Mouse (Mus musculus) liver, adult (tissue): ENCODE results near the gene Fbxo31.

Experiments used
- GATA4 ChIP-seq: IDR thresholded peaks from 2 replicates; pipeline ENCODE4 v1.6.1; 2014; ENCODE audit warnings: mild to moderate bottlenecking, low read length; ENCODE audit not compliant: insufficient replicate concordance

Fbxo31 gene

DNA sequence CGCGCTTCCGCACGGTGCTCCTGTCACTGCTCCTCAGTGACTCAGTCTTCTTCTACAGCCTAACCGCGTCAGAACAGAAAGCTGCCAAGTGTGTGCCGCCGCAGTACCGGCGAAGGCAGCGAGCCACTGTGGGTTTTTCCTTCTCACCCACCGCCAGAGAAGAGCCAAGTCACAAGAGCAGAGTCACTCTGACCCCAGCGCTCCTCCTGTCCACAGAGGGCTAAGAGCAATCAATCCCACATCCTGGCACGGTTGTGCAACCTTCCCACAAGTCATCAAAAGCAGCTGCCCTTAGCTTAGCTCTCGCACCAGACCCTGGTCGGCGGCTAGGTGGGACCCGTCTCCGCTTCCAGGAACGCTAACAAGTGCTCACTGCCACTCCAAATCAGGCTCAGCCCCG lies 8.3 kb downstream of the Fbxo31 start:
- no peak for TF ChIP-seq GATA4

DNA sequence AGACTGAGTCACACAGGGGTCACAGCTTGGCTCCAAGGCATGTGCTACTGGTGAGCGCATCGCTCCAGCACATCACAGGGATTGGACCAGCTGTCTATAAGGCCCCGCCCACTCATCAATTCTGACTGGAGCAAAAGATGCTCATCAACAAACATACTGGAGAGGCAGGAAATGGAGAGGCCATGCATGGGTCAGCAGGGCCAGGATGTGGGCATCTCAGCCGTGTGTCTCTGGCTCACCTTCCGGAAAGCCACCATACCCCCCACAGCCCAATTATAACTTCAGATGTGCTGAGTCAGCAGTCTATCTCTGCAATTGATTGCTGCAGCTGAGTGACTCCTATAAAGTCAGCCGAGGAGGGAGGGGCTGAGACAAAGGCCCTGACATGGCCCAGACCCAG lies 10.3 kb downstream of the Fbxo31 start:
- no peak for TF ChIP-seq GATA4

DNA sequence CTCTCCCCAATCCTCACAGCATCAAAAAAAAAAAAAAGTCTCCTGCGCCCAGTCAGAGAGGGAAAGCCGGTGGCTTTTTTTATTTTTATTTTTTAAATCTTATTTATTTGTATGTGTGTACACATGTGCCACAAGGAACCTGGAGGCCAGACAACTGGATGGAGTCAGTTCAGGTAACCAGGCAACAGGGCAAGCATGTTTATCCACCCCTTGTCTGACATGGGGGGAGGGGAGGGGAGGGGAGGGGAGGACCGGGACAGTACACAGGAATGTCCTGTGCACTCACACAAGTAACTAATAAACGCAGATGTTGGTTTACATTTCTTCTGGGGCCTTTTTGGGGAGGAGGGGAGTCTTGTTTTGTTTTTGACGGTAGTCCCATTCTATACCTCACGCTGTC lies 14.9 kb downstream of the Fbxo31 start:
- TF ChIP-seq GATA4, result no peak

DNA sequence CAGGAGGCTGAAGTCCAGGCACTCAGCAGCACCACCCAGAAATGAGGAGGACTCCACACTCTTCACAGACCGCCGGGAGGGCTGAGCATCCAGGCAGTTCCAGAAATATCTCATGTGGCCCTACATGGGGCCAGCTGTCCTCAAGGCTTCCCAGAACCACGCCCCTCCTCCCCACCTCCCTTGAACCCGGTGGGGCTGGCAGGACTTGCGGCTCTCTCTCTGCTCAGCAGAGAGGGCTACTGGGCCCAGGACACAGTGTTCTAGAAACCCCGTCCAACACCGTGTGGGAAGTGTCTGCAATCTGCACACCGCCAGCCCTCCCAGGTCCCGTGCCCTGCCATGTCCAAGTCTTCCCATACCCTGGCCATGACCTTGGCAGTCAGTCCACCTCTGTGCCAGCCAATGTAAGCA lies 15.7 kb downstream of the Fbxo31 start:
- no peak; the same call in 1 of the 2 replicates for TF ChIP-seq GATA4

DNA sequence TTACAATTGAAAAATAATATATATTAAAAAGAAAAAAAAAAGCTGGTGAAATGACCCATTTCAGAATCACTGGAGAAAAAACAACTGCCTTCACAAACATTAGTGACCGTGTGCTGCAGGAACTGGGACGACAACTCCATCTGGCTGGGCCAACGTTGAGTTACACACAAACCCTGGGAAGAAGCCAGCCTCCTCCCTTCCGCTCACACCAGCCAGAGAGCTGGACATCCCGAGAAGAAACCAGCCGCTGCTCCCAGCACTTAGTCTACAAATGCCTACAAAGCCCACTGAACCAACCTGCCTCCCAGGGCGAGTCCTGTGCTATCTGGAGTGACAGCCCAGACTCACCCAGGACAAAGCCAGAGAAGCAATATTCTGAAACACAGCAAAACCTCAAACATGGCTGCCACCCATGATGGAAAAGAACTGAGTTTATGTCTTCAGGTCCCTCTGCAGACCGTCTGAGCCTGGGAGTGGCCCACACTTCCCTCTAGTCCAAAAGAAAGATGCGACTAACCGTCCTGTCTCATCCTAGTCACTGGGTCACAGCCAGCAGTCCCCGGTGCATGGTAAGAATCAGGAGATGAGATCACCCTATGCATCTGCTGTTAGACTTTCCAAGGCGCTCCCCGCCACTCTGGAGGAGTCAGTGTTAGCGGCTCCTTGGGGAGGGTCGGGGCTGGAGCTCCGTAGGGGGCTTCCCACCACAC lies 16.8 kb downstream of the Fbxo31 start:
- TF ChIP-seq GATA4, result no peak

DNA sequence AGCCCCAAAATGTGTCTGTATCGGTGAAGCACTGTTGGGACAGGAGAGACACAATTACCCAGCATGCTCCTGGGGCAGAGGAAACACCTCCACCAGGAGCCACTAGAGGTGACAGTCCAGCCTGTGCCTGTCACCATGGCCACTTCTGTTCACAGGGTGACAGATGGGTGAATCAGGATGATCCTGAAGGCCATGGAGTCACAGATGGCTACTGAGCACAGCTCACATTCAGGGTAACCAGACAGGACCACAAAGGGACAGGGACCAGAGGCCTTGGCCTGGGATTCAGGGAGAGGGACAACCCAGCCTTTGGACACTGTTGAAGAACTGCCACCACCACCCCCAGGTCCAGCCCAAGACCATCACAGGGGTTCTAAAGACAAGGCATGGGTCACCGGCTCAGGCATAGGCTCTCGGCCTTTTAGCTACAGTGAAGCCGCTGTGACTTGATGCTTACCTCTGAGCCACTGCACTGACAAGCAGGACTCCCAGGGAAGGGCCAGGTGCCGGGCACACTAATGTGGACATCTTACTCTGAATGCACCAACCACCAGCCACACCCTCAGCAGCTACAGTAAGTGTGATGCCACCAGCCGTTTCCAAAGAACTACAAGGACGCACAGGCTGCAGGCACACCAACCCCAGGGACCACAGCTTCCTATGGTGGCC lies 18.0 kb downstream of the Fbxo31 start:
- no peak for TF ChIP-seq GATA4

DNA sequence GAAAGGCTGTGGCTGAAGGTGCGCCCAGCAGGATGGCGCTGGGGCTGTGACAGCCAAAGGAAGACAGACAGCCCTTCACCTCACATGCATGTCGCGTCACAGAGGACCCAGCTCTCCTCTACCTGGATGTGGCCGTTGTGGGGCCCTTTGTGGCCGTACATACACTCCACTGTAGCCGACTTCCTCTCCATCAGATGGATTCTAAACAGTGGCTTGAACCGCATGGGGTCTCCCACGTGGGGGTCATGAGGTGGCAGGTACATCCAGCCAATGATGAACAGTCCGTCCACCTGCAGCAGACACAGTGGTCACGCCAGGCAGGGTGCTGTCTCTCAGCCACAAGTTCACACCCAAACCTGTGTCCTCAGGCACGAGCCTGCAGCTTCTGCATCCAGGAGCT lies 18.8 kb downstream of the Fbxo31 start:
- no peak for TF ChIP-seq GATA4

DNA sequence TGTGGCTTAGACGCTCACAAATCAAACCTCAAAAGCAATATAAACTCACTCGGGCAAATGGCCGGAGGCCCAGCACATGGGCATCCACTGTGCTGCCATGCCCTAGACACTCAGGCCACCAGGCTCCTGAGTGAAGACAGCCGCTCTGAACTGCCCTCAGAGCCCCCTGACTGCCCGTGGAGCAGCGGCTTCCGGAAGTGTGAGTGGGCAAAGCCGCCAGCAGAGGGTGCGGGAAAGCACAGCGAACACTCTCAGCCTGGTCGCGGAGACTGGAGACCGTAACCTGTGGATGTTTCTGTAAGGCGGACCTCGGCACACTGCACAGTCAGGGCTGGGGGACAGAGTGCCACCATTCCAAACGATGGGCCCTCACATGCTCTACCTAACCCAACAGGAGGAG lies 20.1 kb downstream of the Fbxo31 start:
- no peak for TF ChIP-seq GATA4

DNA sequence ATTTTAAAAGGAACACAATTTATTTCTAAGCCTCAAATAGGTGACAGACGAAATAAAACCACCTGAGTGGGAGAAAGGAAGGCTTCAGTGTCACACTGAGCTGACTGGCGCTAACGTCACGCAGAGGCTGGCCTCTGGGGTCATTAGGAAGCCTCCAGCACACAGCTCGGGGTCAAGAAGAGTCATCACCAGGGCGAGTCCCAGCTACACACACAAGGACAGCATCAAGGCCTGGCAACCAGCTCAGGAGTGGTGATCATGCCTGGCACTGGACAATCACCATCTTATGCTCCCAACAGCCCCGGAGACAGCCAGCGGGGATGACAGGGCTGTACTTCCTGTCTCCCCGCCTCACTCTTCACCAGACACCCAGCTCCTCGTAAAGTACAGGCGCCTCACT lies 20.9 kb downstream of the Fbxo31 start:
- TF ChIP-seq GATA4, result no peak

DNA sequence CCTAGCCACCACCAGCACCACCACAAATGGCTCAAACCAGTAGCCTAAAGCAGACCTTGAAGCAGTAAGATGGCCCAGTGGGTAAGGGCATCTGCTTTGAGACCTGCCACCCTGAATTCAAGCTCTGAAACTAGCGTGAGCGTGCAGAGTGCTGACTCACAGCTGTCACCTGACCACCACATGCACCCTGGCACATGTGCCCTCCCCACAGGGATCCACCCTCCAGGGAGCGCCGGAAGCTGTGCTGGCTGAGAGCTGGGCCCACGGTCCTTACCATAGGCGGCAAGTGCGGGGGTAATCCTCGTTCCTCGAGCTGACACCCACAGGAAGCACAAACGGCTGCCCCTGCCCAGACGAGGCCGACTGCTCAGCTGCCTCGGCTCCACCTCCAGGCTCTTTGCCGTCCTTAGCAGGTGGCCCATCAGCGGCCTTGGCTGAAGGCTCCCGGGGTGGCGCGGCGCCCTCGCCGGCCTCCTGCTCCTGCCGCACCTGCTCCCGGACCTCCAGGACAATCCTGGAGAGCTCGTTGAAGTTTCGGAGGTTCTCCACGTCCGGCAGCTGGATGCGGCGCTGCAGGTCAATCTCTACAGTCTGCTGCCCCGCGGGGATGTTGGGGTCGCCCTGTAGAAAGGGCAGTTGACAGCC lies 24.7 kb downstream of the Fbxo31 start:
- TF ChIP-seq GATA4, result no peak

DNA sequence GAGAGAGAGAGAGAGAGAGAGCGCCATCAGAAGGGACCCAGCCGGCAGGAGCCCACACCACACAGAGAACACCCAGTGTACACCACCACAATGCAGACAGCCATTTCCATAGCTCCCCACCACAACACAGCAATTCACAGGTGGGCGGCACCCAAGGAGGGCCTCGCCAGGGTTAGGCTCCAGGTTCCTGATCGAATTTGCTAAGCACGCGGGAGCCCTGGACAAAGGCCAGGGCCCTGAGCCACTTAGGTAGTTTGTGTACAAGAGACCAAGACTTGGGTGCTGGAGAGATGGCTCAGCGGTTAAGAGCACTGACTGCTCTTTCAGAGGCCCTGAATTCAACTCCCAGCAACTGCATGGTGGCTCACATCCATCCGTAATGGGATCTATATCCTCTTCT lies 26.1 kb downstream of the Fbxo31 start:
- TF ChIP-seq GATA4, result no peak

DNA sequence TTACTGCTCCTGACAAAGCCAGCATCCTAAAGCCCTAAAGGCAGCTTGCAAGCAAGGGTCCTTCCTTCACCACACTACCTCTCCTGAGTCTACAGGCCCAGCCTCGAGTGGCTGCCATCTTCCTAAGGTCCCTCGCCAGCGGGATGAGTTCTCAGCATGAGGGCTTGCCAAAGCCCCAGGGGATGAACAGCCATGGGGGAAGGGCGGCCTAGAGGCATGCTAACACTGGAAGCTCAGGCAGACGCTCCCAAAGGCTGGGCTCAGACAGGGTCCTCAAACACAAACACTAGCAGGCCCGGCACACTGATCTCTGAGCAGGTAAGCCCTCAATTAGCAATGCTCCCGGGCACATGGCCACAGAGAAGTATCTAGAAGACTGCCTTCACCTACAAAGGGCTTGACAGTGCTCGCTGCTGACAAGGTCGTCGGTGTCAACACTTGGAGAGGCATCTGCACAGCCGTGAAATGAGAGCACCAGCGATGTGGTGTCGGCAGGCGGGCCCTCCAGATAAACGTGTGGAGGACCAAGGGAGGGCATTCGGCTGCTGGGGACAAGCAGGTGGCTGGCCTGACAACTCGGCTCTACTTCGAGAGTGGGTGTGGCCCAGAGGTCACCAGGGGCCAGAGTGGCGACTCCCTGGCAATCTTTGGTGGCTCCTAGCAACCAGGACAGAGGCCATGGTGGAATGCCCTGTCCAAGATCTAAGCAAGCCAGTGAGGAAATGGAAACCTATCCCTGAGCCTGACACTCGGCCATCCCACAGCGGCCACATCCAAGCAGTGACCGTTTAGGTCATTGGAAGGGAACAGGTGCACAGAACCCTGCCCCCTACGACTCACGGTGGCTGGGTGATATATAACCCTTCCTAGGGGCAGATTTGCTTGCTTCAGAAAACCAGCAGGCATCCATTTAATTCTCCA lies 27.3 kb downstream of the Fbxo31 start:
- TF ChIP-seq GATA4, result no peak

DNA sequence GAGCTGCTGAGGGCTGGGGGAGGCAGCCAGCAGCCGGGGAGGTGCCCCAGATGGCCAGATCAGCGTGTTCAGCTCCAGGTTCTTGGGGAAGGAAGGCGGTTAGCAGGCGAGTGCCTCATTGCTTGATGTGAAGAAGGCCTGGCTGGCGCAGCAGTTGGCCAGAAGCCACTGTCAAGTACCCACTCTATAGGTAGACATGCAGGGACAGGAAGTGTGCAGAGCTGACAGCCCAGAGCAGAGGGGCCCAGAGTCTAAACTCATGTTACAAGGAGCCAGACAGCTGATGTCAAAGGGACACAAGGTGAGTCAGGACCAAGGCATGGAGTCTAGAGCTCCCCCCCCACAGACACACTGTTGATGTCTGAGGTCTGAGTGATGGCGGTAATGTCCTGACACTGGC lies 28.6 kb downstream of the Fbxo31 start:
- no peak for TF ChIP-seq GATA4

DNA sequence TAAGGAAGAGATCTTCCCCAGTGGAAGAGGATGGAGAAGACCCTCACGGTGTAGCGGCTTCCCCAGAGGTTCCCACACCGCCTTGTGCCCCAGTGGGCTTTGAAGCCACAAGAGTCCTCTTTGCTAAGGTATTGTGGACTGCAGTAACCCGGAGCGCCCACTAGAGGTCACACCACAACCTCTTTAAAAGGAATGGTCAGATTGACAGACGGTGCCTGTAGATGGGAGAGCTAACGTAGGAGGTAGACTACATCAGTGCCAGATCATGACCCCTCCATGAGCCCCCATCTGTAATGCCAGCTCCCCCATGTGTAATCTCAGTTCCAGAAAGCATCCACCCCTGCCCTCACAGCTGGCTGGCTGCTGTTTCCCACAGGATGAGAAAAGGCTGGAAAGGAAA lies 31.5 kb downstream of the Fbxo31 start:
- TF ChIP-seq GATA4, result no peak

DNA sequence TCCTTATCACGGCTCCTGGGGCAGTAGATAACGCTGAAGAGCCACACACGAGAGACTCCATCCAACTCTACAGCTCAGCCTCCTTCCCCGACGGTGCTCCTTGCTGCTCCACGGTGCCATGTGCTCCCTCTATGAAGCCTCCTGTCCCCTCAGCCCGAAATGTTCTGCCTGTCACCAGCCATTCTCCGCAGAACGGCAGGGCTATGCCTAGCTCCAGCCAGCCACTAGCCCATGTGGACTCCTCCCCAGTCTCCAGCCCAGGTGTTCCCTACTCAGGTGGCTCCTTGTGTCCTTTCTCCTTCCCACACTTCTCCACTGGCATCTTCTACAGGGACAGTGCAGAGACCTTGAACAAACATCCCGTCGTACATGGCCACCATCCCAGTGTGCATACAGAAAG lies 33.7 kb downstream of the Fbxo31 start:
- no peak for TF ChIP-seq GATA4

DNA sequence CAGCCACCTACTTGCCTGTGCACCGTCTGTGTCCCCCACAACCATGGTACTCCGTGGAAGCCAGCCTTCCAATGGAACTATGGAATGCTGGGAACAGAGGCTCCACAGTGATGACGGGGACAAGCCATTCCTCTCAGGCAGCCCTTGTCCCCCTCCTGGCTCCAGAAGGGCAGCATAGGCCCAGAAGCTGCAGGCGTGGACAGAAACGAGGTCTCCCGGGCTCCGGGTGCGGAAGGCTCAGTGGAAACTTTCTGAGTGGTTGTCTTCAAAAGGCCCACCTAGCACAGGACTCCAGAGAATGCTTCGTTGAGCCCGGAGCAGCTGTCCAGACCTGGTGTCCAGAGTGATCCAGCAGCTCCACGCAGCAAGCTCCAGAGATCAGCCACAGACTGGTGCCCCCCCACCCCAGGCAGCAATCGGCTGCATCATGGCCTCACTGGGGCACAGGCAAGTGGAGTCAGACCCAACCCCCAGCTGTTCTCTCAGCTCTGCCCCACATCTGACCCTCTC lies 34.3 kb downstream of the Fbxo31 start, which contains the start of gene 1700018B08Rik:
Gene 1700018B08Rik, minus strand, starts transcription at position 45 of the 510 bp plus-strand sequence.
- TF ChIP-seq GATA4, result no peak

DNA sequence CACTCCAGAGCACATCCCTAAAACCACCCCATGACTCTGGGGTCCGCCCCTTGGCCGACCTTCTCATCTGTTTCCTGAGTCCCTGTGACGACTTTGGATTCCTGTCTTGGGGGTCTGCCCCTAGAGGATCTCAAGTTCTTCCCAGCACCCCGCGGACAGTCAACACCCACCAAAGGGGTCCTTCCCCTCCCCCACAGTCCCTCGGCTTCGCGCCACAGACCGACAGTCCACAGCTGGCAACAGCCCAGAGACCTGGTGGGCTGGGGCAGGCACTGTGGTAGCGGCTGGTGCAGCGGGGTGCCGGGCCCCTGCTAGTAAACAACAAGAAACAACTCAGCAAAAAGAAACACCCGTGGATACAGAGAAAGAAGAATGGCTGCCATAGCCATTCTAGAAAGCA lies 35.7 kb downstream of the Fbxo31 start:
- no peak for TF ChIP-seq GATA4
